Mouse (Mus musculus) erythroblast, embryonic 14.5 days (primary cell): ENCODE data around the gene Gm10643.

Experiments used
- GATA1 ChIP-seq: IDR thresholded peaks from 2 replicates; pipeline ENCODE4 v1.6.1; 2012; ENCODE audit warnings: low read length, inconsistent platforms, mixed read lengths
- TAL1 ChIP-seq: IDR thresholded peaks from 3 replicates; pipeline ENCODE4 v1.6.1; 2012; ENCODE audit warnings: low read length, inconsistent platforms, mixed read lengths

GRCm38 (mm10) chr8:84038015-84038414 is 26.9 kb downstream of the Gm10643 start:
- TF ChIP-seq TAL1 (no peak), GATA1 (no peak)
